Mouse (Mus musculus): ENCODE measurements around the gene Abcc9. TPM values are rescaled to one million over a fixed set of nuclear protein-coding genes. Genes with fewer than 3 reads are reported as not detected.

Gene Abcc9
- total RNA-seq, 2 experiments from 2014 or later: 223 to 229 TPM

DNA sequence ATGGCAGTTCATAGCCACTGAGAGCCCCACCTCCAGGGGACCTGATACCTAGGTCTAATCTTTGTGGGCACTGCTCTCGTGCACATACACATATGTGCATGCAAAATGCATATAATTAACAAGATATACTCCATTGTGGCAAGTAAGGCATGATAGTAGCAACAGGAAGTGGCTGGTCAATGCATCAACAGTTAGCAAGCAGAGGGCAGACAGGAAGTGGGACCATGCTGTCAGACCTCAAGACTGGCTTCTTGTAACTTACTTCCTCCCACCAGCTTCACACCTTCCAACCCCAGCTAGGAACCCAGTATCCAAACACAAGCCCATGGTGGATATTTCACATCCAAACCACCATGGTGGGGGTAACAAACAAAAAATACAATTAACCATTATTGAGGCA is 141.0 kb downstream of the Abcc9 start:
- no peak for DNase-seq
- intact Hi-C loops (cut with DNase I): no loop called here

DNA sequence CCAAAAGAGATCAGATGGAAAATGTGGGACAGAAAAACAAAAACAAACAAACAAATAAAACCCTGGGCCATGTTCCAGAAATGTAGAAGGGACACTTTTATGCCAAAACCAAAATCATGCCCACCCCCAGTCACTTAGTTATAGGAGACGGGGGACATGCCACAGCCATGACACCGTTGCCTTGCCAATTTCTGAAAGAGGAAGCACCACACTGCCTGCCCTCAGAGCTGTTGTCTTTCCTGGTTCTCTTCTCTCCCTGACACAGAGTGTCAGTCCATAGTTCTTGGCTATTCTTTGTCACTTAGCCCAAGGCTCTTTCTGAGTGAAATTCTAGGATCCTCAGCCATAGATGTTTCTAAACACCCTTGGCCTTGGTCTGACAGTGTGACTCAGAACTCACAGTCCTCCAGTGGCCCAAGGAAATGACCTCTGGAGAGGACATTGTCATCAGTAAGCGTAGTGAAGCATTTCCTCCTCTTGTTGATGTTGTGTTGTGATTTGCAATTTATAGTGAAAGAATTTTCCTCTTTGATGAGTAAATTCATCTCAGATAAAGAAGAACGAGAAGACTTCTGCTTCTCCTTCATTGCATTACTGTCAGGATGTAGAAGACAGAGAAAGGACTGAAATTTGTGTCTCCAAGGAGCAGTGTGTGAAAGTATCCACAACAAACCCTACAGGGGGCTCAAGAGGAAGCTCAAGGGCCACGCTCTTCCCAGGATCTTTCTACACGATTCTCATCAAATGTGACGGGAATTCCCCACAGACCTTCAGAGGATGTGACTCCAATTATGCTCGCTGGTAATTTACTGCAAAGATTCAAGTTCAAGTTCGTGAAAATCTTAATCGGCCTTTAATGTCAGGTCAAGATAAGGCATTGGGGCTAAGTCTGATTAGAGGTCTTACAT is 143.1 kb downstream of the Abcc9 start:
- intact Hi-C loops (cut with DNase I): no loop called here
- DNase-seq: no peak

DNA sequence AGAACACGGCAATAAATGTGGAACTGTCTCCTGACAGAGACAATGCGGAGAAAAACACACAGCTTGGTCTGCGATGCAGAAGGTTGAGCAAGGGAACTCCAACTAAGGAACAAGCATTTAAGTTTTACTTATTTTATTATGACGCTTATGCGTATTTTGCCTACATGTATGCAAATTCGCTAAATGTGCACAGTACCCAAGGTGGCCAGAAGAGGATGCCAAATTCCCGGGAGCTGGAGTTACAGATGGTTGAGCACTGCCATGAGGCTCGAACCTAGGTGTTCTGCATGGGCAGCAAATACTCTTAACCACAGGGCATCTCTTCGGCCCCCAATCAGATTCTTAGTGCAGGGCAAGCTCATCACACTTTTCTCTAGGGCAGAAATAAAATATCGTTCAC is 144.0 kb downstream of the Abcc9 start:
- DNase-seq: no peak
- intact Hi-C loops (cut with DNase I): no loop called here

DNA sequence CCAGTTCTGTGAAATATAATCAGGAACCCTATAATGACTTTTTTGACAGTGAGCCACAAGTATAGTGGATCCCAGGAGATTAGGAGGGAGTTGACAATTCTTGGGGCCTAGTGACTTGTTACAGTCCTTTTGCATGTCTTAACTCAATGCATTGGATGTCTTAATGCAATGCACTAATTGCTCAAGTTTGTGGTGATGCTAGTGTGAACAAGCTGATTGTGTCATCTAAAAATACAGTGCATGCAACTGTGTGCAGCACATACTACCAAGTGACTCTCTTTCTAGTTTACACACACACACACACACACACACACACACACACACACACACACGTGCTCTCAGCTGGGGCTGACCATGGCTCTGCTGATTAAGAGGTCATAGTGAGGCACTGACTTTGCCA is 146.1 kb downstream of the Abcc9 start:
- intact Hi-C loops (cut with DNase I): no loop called here

DNA sequence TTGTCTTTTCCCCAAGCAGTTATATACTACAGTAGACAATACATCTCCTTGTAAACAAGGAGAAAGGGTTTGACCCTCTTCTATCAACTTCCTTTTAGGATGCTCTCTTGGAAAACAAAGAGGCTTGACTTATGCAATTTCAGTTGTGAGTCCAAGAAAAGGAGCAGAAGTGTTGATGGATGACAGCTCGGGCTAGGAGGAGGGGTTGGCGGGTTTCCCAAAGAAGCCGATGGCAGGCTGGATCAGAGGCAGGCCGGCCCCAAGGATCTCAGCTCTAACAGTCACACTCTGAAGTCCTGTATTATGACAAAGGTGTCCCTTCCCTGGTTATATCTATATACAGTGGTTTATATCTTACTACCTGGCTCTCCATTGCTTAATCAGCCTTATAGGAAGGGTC is 150.6 kb downstream of the Abcc9 start:
- intact Hi-C loops (cut with DNase I): no loop called here
- DNase-seq: peak; percentile 50 to 56

More for the DNA sequence above, 146.1 kb downstream of the Abcc9 start:
- DNase-seq: no peak

DNA sequence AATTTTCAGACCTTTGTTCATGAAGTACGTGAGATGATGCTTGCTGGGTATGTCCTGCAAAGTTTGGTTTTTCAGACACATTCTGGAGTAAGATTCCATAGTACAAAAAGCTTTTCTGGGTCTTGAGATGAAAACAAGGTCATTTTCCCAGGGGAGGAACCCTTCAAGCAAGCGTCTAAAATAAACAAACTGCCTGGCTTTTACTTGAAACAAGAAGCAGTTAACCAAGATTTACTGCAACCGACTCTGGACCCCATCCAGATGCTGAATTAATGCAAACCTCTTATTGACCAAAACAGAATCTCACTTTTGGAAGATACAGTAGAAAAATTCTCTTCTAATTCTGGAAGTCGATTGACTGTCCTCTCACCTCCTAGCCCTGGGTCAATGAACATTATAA is 151.2 kb downstream of the Abcc9 start:
- DNase-seq: no peak
- intact Hi-C loops (cut with DNase I): no loop called here

DNA sequence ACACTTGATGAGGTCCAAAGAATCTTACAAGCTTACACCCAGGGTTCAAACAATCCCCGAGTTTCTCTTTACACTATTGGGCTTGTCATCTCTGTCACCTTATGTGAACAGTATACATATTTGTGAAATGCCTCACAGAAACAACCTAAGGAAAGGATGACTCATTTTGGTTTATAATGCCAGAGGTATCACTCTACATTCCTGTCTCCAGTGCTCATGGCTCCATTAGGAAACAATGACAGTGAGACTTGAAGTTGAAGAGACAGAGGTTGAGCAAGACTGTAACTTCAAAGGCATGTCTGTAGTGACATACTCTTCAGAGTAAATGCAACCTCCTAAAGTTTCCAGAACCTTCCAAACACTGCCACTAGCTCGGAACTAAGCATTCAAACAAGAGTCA is 153.7 kb downstream of the Abcc9 start:
- intact Hi-C loops (cut with DNase I): no loop called here

DNA sequence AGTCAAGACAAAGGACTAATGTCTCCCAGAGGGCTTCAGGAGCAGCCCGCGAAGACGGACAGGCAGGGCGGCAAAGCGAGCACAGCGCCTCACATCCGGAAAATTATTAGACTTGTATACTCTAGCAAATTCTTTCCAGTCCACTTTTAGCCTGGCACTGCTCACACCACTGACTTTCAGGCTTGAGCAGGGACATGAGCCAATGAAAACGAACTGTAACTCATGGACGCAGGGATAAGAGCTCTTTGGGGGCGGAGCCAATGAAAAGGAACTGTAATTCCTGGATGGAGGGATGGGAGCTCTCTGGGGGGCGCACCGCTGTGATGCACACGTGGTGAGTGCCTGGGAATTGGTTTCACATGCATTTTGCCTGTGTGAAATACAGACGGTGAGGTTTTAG is 157.0 kb downstream of the Abcc9 start:
- no peak for DNase-seq
- intact Hi-C loops (cut with DNase I): no loop called here

More for the DNA sequence above, 153.7 kb downstream of the Abcc9 start:
- DNase-seq: no peak

DNA sequence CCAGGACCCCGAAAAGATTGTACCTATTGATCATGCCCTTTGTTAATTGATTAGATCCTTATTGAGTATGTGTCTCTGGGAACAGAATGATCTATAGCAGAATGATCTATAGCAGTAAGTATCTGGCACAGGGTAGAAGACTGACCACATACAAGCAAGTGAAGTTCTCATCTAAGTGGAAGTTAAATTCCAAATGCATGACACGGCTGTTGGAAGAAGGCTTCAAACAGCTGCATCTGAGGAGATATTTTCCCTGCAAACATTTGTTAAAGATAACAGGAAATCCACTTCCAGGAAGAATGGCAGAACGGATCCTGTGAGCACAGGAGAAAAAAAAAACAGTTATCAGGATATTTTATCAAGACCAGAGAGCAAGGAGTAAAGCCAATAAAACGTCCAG is 158.5 kb downstream of the Abcc9 start:
- DNase-seq: no peak
- intact Hi-C loops (cut with DNase I): no loop called here

DNA sequence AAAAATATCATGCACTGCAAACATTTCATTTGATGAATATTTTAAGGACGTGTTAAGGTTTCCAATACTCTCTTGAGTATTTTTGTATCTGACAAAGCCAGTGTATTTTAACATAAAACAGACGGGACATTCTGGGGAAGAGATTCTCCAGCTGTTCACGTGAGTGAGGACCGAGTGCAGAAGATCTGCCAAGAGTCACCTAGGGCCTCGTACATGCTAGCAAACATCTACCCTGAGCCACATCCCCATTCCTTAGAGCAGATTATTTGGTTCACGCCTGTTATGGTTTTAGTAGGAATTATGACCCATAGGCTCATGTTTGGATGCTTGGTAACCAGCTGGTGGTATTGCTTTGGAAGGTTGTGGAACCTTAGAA is 159.3 kb downstream of the Abcc9 start:
- intact Hi-C loops (cut with DNase I): no loop called here

DNA sequence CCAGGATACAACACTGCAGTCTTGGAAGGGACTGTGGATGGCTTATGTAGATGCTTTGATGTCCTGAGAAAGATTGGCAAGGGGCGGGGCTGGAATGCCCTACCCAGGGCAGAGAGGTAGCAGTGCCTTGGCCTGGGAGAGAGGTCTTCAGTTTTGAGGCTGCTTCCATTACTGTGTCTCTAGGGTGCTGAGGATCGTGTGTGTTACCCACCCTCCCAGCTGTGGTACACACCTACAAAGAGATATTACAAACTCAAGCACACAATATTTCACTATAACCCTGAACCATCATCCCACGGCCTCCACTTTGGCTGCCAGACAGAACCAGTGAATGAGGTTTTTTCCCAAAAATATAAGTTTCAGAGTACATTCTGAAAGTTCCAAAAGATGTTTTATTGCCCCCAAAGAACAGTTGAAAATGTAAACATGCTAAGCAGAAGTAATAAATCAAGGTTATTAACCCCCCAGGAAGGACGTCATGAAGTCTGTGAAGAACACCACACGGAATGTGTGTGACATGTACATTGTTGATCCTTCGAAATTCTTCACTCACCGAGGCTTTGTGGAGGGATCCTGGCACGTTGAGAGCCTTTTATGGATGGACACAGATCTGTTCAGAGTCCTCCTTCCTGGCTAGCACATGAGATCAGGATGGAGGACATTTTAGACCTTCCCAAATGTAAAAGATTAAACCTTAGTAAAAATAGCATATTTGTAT is 159.9 kb downstream of the Abcc9 start:
- intact Hi-C loops (cut with DNase I): no loop called here
- no peak for DNase-seq

More for the DNA sequence above, 159.3 kb downstream of the Abcc9 start:
- no peak for DNase-seq

DNA sequence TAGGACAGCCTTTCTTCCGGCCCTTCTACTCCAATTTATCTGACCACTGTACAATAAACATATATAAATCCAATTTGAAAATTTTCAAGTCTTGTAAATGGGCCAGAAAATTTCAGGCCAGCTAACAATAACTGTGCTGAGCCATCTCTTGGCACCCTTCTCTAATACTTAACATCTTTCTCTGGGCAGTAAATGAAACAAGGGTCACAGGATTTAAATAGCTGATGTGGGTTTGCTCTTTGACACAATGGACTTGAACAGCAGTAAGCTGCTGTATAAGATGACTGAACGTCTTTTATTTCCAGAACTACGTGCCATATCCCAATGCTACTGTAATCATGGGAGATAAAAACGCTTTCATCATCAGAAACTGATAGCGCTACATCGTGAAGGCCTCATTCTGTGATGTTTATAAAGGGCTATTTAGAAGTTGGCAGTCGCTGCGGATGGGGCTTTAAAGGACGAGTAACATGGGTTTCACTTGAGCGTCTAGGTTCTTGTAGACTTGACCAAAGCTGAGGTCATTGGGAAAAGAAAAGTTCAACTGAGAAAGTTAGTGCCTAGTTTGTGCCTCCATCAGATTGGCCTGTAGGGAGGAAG is 161.5 kb downstream of the Abcc9 start:
- DNase-seq: no peak
- intact Hi-C loops (cut with DNase I): no loop called here

DNA sequence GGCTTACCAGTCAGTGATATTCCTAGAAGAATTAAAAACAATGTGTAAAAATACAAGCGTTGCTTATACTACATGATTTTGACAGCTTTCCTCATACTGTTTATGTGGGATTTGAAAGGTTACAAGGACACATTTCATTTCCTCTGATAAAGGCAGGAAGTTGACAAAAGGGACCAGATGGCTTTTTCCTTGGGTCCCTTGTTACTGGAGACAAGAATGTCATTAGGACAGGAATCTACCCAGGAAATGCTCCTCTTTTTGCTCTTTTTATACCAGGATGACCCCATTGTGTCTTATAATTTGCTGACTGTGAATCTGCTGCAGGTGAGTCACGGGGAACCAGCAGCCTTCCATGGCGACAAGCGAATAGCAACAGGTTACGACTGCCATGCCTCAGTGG is 162.0 kb downstream of the Abcc9 start:
- intact Hi-C loops (cut with DNase I): no loop called here
- no peak for DNase-seq

DNA sequence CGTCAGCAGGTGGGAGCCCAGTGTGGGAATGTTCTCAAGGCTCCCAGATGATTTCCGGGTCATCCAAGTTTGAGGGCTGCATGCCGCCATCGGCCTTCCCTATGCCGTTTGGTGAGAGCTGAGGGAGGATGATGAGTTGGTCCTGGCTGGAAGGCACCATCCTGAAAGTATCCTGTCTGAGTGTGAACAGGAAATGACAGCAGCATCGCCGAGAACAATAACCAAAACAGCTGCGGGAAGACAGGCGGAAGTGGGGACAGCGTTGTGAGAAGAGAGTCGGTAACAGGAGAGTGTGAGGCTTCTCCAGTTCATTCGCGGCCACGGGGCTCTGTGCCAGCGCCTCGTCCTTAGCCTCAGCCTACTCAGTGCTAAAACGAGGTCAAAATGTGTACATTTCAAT is 163.6 kb downstream of the Abcc9 start:
- DNase-seq: peak; percentile 60 to 65
- intact Hi-C loops (cut with DNase I): no loop called here

Other genes with a start within 250 kb of the Abcc9 start
- gene Gys2, start 229.2 kb downstream of the Abcc9 start, total RNA-seq (2021): under 1 TPM in 1 of 2 experiments, not detected in 1; 0.17 TPM
- gene Ldhb, start 194.4 kb downstream of the Abcc9 start, total RNA-seq (2021): 1,000 to 10,000 TPM; 1,994 to 2,026 TPM
- 10 to 100 TPM; 33.3 to 39.2 TPM for gene Kcnj8, start 130.7 kb downstream of the Abcc9 start, total RNA-seq (2021)
- 10 to 100 TPM; 38.6 to 39.4 TPM for gene Cmas, start 54.4 kb upstream of the Abcc9 start, total RNA-seq (2021)
- gene Sult6b2, start 102.2 kb upstream of the Abcc9 start, total RNA-seq (2021): not detected

Measured in heart, postnatal 14 days (tissue).